Mouse (Mus musculus): ENCODE data around the gene Spryd4. TPM values are rescaled to one million over a fixed set of nuclear protein-coding genes. Genes with fewer than 3 reads are reported as not detected.
"Not testable (repeated sequence)": the region's sequence is repeated elsewhere in the genome, so short reads cannot be mapped to it uniquely, and the experiment has no call there.

Spryd4 gene
- polyA plus RNA-seq, 1 experiment from 2014 or later = 13.8 TPM

- no peak for TF ChIP-seq CTCF (IDR thresholded peaks at IDR 0.05)
- CTCF ChIA-PET = interaction anchor here (0.9 to 3.0 kb wide), 5 partner anchors 11 to 84 kb away, joined by 3 to 14 read pairs (median 4); partner anchors contain the start of gene Baz2a
- no peak for DNase-seq (ENCODE audit: low read depth, low spot score)
- POLR2A ChIA-PET = interaction anchor here (0.6 to 1.5 kb wide), 5 partner anchors 25 to 507 kb away, joined by 3 to 5 read pairs (median 5); partner anchors contain the start of genes Atp5b and Nab2
- H3K27me3 ChIP-seq = no peaks in the 10 kb centered on the region
- in situ Hi-C loops (cut with MboI; ENCODE audit: low pct_unique_long_range_greater_than_20kb) = loop anchor here (25.0 kb wide), 1 partner anchor 488 kb away; no protein-coding TSS in a partner anchor
- ATAC-seq = no peak
Measured at GRCm38 (mm10) chr10:128175302-128175701, 36.3 kb downstream of the Spryd4 start.

- H3K27me3 ChIP-seq; POLR2A ChIA-PET; DNase-seq (ENCODE audit: low read depth, low spot score); ATAC-seq; in situ Hi-C loops (cut with MboI; ENCODE audit: low pct_unique_long_range_greater_than_20kb); CTCF ChIA-PET: not testable (repeated sequence)
Measured at GRCm38 (mm10) chr10:128171348-128171747, 40.3 kb downstream of the Spryd4 start.

GRCm38 (mm10) chr10:128167091-128167490, 44.5 kb downstream of the Spryd4 start:
- no peak for DNase-seq (ENCODE audit: low read depth, low spot score)
- POLR2A ChIA-PET = interaction anchor here (1.0 kb wide), 1 partner anchor 10 kb away, joined by 3 read pairs; no protein-coding TSS in a partner anchor
- no peaks in the 10 kb centered on the region for H3K27me3 ChIP-seq
- in situ Hi-C loops (cut with MboI; ENCODE audit: low pct_unique_long_range_greater_than_20kb) = no loop called here
- no peak for TF ChIP-seq CTCF (IDR thresholded peaks at IDR 0.05)
- CTCF ChIA-PET = interaction anchor here (2.4 to 3.5 kb wide), 2 partner anchors 19 to 26 kb away, joined by 7 to 13 read pairs; no protein-coding TSS in a partner anchor
- ATAC-seq = no peak

GRCm38 (mm10) chr10:128165726-128166125, 45.9 kb downstream of the Spryd4 start:
- H3K27me3 ChIP-seq; in situ Hi-C loops (cut with MboI; ENCODE audit: low pct_unique_long_range_greater_than_20kb); ATAC-seq; POLR2A ChIA-PET; DNase-seq (ENCODE audit: low read depth, low spot score): not testable (repeated sequence)
- CTCF ChIA-PET = interaction anchor here (3.5 kb wide), 1 partner anchor 25 kb away, joined by 13 read pairs; no protein-coding TSS in a partner anchor

Other genes with a start within 250 kb of the Spryd4 start
- not detected for gene Hsd17b6, start 204.2 kb downstream of the Spryd4 start, polyA plus RNA-seq (2021)
- 28.4 TPM for gene Prim1, start 196.6 kb downstream of the Spryd4 start, polyA plus RNA-seq (2021)
- 764 TPM for gene Naca, start 176.2 kb downstream of the Spryd4 start, polyA plus RNA-seq (2021)
- 141 TPM for gene Ptges3, start 152.9 kb downstream of the Spryd4 start, polyA plus RNA-seq (2021)
- 2,546 TPM for gene Atp5b, start 128.5 kb downstream of the Spryd4 start, polyA plus RNA-seq (2021)
- gene Baz2a, start 120.2 kb downstream of the Spryd4 start, polyA plus RNA-seq (2021) = 45.8 TPM
- 74.2 TPM for gene Rbms2, start 31.5 kb downstream of the Spryd4 start, polyA plus RNA-seq (2021)
- 1.6 TPM for gene Gls2, start 17.4 kb downstream of the Spryd4 start, polyA plus RNA-seq (2021)
- gene Mip, start 14.0 kb upstream of the Spryd4 start, polyA plus RNA-seq (2021) = 0.04 TPM
- 17.5 TPM for gene Timeless, start 20.3 kb upstream of the Spryd4 start, polyA plus RNA-seq (2021)
- gene Apon, start 42.3 kb upstream of the Spryd4 start, polyA plus RNA-seq (2021) = 1.4 TPM
- gene Apof, start 56.9 kb upstream of the Spryd4 start, polyA plus RNA-seq (2021) = 0.10 TPM
- gene Stat2, start 58.8 kb upstream of the Spryd4 start, polyA plus RNA-seq (2021) = 29.5 TPM
- gene Il23a, start 86.9 kb upstream of the Spryd4 start, polyA plus RNA-seq (2021) = 0.04 TPM
- gene Pan2, start 91.5 kb upstream of the Spryd4 start, polyA plus RNA-seq (2021) = 20.3 TPM
- gene Cnpy2, start 110.7 kb upstream of the Spryd4 start, polyA plus RNA-seq (2021) = 200 TPM
- gene Cs, start 125.9 kb upstream of the Spryd4 start, polyA plus RNA-seq (2021) = 279 TPM
- gene Coq10a, start 157.2 kb upstream of the Spryd4 start, polyA plus RNA-seq (2021) = 34.5 TPM
- gene Ankrd52, start 165.3 kb upstream of the Spryd4 start, polyA plus RNA-seq (2021) = 55.9 TPM
- gene Slc39a5, start 189.4 kb upstream of the Spryd4 start, polyA plus RNA-seq (2021) = 0.12 TPM
- 85.0 TPM for gene Nabp2, start 199.7 kb upstream of the Spryd4 start, polyA plus RNA-seq (2021)
- gene Rnf41, start 199.8 kb upstream of the Spryd4 start, polyA plus RNA-seq (2021) = 43.3 TPM
- gene Smarcc2, start 247.4 kb upstream of the Spryd4 start, polyA plus RNA-seq (2021) = 102 TPM

Measured in Patski (cell line).